Mouse (Mus musculus): ENCODE data around the gene Klhl10.

Klhl10 gene

DNA sequence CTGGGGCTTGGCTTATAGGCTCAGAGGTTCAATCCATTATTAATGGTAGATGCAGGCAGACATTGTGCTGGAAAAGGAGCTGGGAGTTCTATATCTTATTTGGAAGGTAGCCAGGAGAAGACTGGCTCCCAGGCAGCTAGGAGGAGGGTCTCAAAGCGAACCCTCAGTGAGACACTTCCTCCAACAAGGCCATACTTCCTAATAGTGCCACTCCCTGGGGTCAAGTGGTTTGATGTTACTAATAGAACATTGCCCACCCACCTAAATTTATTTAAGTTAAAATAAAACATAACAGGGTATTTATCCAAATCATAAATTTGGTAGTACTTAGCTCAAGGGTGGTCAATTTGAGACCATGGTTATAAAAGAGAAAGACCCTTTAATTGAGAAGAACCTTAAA, 24.1 kb downstream of the Klhl10 start:
- no peak for DNase-seq

- no peak for DNase-seq
Measured at GRCm38 (mm10) chr11:100471352-100472196, 29.9 kb downstream of the Klhl10 start.

- peak; percentile 92 for DNase-seq
Measured at GRCm38 (mm10) chr11:100472197-100472934, 30.6 kb downstream of the Klhl10 start, which contains the start of gene Klhl11. Klhl11 (minus strand) TSS chr11:100472741.

DNA sequence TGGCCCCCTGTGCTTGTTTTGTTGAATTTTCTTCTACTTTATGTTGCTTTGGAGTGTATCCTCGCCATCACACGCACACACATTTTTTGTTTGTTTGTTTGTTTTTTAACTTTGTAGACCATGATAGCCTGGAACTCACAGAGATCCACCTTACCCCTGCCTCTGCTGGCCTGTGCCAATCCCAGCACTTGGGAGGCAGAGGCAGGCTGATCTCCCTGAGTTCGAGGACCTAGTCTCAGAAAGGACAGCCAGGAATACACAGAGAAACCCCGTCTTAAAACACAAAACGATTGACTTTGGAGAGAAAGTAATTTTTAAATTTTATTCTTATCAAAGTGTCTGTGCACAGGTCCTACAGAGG, 31.2 kb downstream of the Klhl10 start:
- DNase-seq = no peak

GRCm38 (mm10) chr11:100476281-100476680, 34.6 kb downstream of the Klhl10 start:
- no peak for DNase-seq

DNA sequence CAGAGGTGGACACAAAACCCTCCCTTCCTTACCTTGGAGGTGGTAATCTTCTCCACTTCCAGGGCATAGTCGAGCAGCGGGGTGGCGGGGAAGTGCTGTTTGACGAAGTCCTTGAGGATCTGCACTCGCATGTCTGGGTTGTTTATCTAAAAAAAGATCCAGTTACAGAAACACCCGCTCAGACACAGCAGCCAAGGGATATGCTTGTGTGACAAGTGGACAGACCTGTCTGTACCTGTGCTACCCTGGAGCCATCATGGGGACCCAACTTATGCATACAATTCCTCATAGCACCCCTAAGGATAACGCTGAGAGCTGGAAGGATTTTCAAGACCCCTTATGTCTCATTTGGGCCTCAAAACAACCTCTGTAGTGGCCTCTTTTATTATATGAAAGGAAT, 37.4 kb downstream of the Klhl10 start:
- DNase-seq = no peak

DNA sequence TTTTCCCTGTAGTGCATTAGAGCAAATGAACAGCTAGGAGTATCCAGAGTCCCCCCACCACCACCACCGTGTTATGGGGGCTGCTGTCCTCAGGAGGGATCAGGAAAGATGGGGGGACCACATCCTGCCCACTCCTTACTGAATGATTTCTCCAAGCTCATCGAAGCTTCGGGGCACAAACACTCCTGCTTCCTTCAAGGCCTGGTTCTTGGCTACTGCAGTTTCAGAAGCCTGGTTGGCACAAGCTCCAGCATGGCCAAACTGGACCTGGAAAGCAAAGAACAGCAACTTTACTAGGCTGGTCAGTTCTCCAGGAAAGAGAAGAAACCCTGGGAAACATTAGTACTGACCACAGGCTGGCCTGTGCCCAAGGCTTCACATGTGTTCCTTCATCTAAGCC, 42.7 kb downstream of the Klhl10 start:
- no peak for DNase-seq

GRCm38 (mm10) chr11:100485801-100486538, 44.3 kb downstream of the Klhl10 start:
- DNase-seq = peak; percentile 36

- no peak for DNase-seq
Measured at GRCm38 (mm10) chr11:100490951-100491350, 49.2 kb downstream of the Klhl10 start.

DNA sequence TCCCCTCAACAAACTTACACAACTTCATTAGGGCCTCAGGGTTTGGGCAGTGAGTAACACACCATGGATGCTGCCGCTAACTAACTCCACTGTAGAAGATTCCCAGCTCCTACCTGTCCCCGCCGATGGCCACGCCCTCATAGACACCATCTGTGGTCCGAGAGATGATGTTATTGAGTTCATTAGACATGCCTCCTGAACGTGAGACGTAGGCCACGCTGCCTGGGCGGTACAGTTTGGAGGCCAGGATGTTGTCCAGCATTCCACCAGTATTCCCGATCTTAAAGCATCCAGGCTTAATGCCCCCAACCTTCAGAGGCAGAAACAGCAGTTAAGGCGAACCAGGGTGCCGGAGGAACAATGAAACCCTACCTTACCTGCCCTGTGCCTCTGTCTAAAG, 52.1 kb downstream of the Klhl10 start:
- no peak for DNase-seq

DNA sequence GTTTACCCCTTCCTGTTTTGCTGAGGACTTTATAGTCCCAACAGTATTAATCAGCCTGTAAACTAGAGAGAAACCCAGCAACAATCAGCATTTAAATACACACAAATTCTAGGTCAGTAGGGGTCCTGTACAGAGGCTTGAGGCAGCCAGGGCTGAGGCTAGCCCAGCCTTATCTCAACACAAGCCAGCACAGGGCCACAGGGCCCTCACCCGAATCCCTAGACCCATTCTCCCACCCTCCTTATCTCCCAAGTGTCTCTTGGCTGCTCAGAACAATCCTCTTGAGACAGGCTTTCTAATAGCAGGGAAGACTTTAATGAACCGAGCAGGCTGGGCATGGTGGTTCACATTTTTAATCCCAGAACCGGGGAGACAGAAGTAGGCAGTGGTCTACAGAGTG, 58.5 kb downstream of the Klhl10 start:
- no peak for DNase-seq

- DNase-seq = peak; percentile 14
Measured at GRCm38 (mm10) chr11:100500651-100501050, 58.9 kb downstream of the Klhl10 start.

- no peak for DNase-seq
Measured at GRCm38 (mm10) chr11:100501321-100501720, 59.6 kb downstream of the Klhl10 start.

- no peak for DNase-seq
Measured at GRCm38 (mm10) chr11:100504990-100505660, 63.4 kb downstream of the Klhl10 start.

DNA sequence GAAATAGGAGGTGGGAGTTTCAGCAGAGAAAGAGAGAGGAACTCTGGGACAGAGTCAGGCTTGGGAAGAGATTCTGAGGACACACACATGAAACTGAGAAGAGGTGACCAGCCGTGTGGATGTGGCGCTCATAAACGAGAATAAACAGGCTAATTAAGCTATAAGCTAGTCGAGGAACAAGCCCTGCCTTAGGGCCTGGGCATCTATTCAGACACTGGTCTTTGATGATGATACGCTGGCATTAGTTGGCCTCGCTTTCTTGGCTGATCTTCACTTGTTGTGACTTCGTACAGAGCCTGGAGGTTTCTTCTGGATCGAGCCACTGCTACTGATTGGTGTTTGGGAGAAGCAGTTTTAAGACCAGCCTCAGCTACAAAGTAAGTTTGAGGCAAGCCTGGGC, 64.3 kb downstream of the Klhl10 start:
- no peak for DNase-seq

Data from kidney, adult 18-20 months (tissue).